Mouse (Mus musculus) gastrocnemius, postnatal 25 days (tissue): ENCODE data around the gene Dock6. TPM values are rescaled to one million over a fixed set of nuclear protein-coding genes. Genes with fewer than 3 reads are reported as not detected.
"Not testable (repeated sequence)": the region's sequence is repeated elsewhere in the genome, so short reads cannot be mapped to it uniquely, and the experiment has no call there.

Experiments
- DNase-seq: peaks from one replicate; pipeline ENCODE4 v3.0.0; 2022
- total RNA-seq, 2 experiments: library from RNA; stranded (reverse); gene quantifications; 1 replicate in 1 of 2; 2 replicates in 1 of 2; pipeline ENCODE4 v1.2.3; 2021

Gene Dock6
- total RNA-seq, 2 experiments from 2014 or later: 10.7 to 14.7 TPM

- DNase-seq: peak; percentile 76
Observed at GRCm38 (mm10) chr9:21781657-21782468, 70.6 kb downstream of the Dock6 start.

- no peak for DNase-seq
Observed at GRCm38 (mm10) chr9:21777726-21778125, 74.7 kb downstream of the Dock6 start.

- no peak for DNase-seq
Observed at GRCm38 (mm10) chr9:21774353-21774752, 78.1 kb downstream of the Dock6 start.

- DNase-seq: not testable (repeated sequence)
Observed at GRCm38 (mm10) chr9:21773396-21773795, 79.0 kb downstream of the Dock6 start.

- DNase-seq: no peak
Observed at GRCm38 (mm10) chr9:21769558-21770183, 82.8 kb downstream of the Dock6 start.

- peak; percentile 63 for DNase-seq
Observed at GRCm38 (mm10) chr9:21768511-21769411, 83.7 kb downstream of the Dock6 start.

GRCm38 (mm10) chr9:21767896-21768295, 84.5 kb downstream of the Dock6 start:
- peak; percentile 72 for DNase-seq

GRCm38 (mm10) chr9:21764084-21764999, 88.1 kb downstream of the Dock6 start:
- no peak for DNase-seq

GRCm38 (mm10) chr9:21762135-21762534, 90.3 kb downstream of the Dock6 start:
- DNase-seq: peak; percentile 38

- DNase-seq: peak; percentile 94
Observed at GRCm38 (mm10) chr9:21760155-21761088, 92.0 kb downstream of the Dock6 start, which contains the start of gene Spc24. Gene Spc24 (minus strand): TSS chr9:21760303.

- DNase-seq: no peak
Observed at GRCm38 (mm10) chr9:21759718-21760117, 92.7 kb downstream of the Dock6 start.

- no peak for DNase-seq
Observed at GRCm38 (mm10) chr9:21758576-21759529, 93.6 kb downstream of the Dock6 start.

GRCm38 (mm10) chr9:21754516-21755321, 97.7 kb downstream of the Dock6 start:
- peak; percentile 34 for DNase-seq

GRCm38 (mm10) chr9:21754003-21754402, 98.4 kb downstream of the Dock6 start:
- DNase-seq: peak; percentile 91

GRCm38 (mm10) chr9:21752252-21752792, 100.1 kb downstream of the Dock6 start:
- DNase-seq: peak; percentile 68

GRCm38 (mm10) chr9:21751347-21751746, 101.1 kb downstream of the Dock6 start:
- DNase-seq: peak; percentile 59

GRCm38 (mm10) chr9:21750370-21750769, 102.1 kb downstream of the Dock6 start:
- no peak for DNase-seq
